Mouse (Mus musculus) megakaryocyte, embryonic 14.5 days (primary cell): Measurements from ENCODE around the gene D6Ertd527e.

Experiments
- FLI1 ChIP-seq: IDR thresholded peaks from 2 replicates; pipeline ENCODE4 v1.6.1; 2012; ENCODE audit warnings: low read length, inconsistent platforms, mixed read lengths
- GATA1 ChIP-seq: IDR thresholded peaks from 3 replicates; pipeline ENCODE4 v1.6.1; 2012; ENCODE audit warnings: mixed read lengths, low read length, inconsistent platforms, borderline replicate concordance

GRCm38 (mm10) chr6:87079457-87079856, 25.1 kb upstream of the D6Ertd527e start:
- no peak for TF ChIP-seq GATA1
- TF ChIP-seq FLI1, result no peak
